Mouse (Mus musculus): ENCODE results near the gene Sh3bgrl2. TPM values are rescaled to one million over a fixed set of nuclear protein-coding genes. Genes with fewer than 3 reads are reported as not detected.

The Sh3bgrl2 gene
- total and polyA plus RNA-seq, 2 experiments from 2014 or later = 6.8 to 9.0 TPM

- 12% methylated on average over 8 of the region's 8 CpGs for WGBS
- H3K36me3 ChIP-seq (ENCODE audit: insufficient read depth) = no peaks in the 10 kb centered on the region
- ATAC-seq = peak; percentile 27; the same call in 1 of the 2 replicates
- peak overlapping the region; percentile 42 for H3K4me2 ChIP-seq (ENCODE audit: low read depth)
- peak overlapping the region; percentile 17; the same call in 1 of the 2 replicates for H3K4me3 ChIP-seq (ENCODE audit: low read depth, low read length)
- H3K4me1 ChIP-seq (ENCODE audit: insufficient read depth) = no peaks in the 10 kb centered on the region
- H3K9me3 ChIP-seq (ENCODE audit: low read length) = no peaks in the 10 kb centered on the region
- 0 out of 2 replicates have a peak overlapping the region, but pooled peaks have one; percentile 19 for H3K9ac ChIP-seq
- H3K27me3 ChIP-seq (ENCODE audit: insufficient read depth, low read length) = no peaks in the 10 kb centered on the region
- DNase-seq = no peak
- TF ChIP-seq CTCF (IDR thresholded peaks at IDR 0.05; ENCODE audit: low read depth) = no peak
- peak overlapping the region; percentile 60; the same call in 1 of the 2 replicates for H3K27ac ChIP-seq (ENCODE audit: low read depth, low read length)
Measured at GRCm38 (mm10) chr9:83656960-83657651, 109.0 kb downstream of the Sh3bgrl2 start.

GRCm38 (mm10) chr9:83657652-83658002 lies 109.5 kb downstream of the Sh3bgrl2 start:
- Histone ChIP-seq H3K4me2 (ENCODE audit: low read depth) (peak overlapping the region; percentile 42), H3K27me3 (ENCODE audit: insufficient read depth, low read length) (no peaks in the 10 kb centered on the region), H3K4me1 (ENCODE audit: insufficient read depth) (no peaks in the 10 kb centered on the region), H3K9me3 (ENCODE audit: low read length) (no peaks in the 10 kb centered on the region), H3K36me3 (ENCODE audit: insufficient read depth) (no peaks in the 10 kb centered on the region), H3K9ac (0 out of 2 replicates have a peak overlapping the region, but pooled peaks have one; percentile 19), H3K27ac (ENCODE audit: low read depth, low read length) (peak overlapping the region; percentile 60; the same call in 1 of the 2 replicates), H3K4me3 (ENCODE audit: low read depth, low read length) (peak overlapping the region; percentile 17; the same call in 1 of the 2 replicates)
- TF ChIP-seq CTCF (IDR thresholded peaks at IDR 0.05; ENCODE audit: low read depth) = no peak
- ATAC-seq = peak; percentile 95
- peak; percentile 65 for DNase-seq
- 25% methylated on average over 6 of the region's 6 CpGs for WGBS

- H3K27me3 ChIP-seq (ENCODE audit: insufficient read depth, low read length) = no peaks in the 10 kb centered on the region
- H3K4me1 ChIP-seq (ENCODE audit: insufficient read depth) = no peaks in the 10 kb centered on the region
- H3K9ac ChIP-seq = no peak overlapping the region
- no peak overlapping the region for H3K4me3 ChIP-seq (ENCODE audit: low read depth, low read length)
- no peak for DNase-seq
- TF ChIP-seq CTCF (IDR thresholded peaks at IDR 0.05; ENCODE audit: low read depth) = no peak
- H3K27ac ChIP-seq (ENCODE audit: low read depth, low read length) = no peak overlapping the region
- no peaks in the 10 kb centered on the region for H3K36me3 ChIP-seq (ENCODE audit: insufficient read depth)
- no peaks in the 10 kb centered on the region for H3K9me3 ChIP-seq (ENCODE audit: low read length)
- WGBS = 94% methylated on average over 2 of the region's 2 CpGs
- no peak overlapping the region for H3K4me2 ChIP-seq (ENCODE audit: low read depth)
- no peak for ATAC-seq
Measured at GRCm38 (mm10) chr9:83659081-83659480, 111.0 kb downstream of the Sh3bgrl2 start.

- Histone ChIP-seq H3K4me2 (ENCODE audit: low read depth) (no peak overlapping the region), H3K4me3 (ENCODE audit: low read depth, low read length) (no peak overlapping the region), H3K9ac (no peak overlapping the region), H3K36me3 (ENCODE audit: insufficient read depth) (no peaks in the 10 kb centered on the region), H3K27ac (ENCODE audit: low read depth, low read length) (no peak overlapping the region), H3K4me1 (ENCODE audit: insufficient read depth) (no peaks in the 10 kb centered on the region), H3K9me3 (ENCODE audit: low read length) (no peaks in the 10 kb centered on the region), H3K27me3 (ENCODE audit: insufficient read depth, low read length) (no peaks in the 10 kb centered on the region)
- no peak for DNase-seq
- no peak for ATAC-seq
- TF ChIP-seq CTCF (IDR thresholded peaks at IDR 0.05; ENCODE audit: low read depth) = no peak
- 57% methylated on average over 5 of the region's 5 CpGs for WGBS
Measured at GRCm38 (mm10) chr9:83661811-83662210, 113.7 kb downstream of the Sh3bgrl2 start.

- Histone ChIP-seq H3K4me1 (ENCODE audit: insufficient read depth) (no peaks in the 10 kb centered on the region), H3K36me3 (ENCODE audit: insufficient read depth) (no peaks in the 10 kb centered on the region), H3K4me3 (ENCODE audit: low read depth, low read length) (peak overlapping the region; percentile 38), H3K27ac (ENCODE audit: low read depth, low read length) (peak overlapping the region; percentile 86), H3K27me3 (ENCODE audit: insufficient read depth, low read length) (no peaks in the 10 kb centered on the region), H3K9ac (peak overlapping the region; percentile 63), H3K9me3 (ENCODE audit: low read length) (no peaks in the 10 kb centered on the region), H3K4me2 (ENCODE audit: low read depth) (peak overlapping the region; percentile 53)
- no peak for TF ChIP-seq CTCF (IDR thresholded peaks at IDR 0.05; ENCODE audit: low read depth)
- WGBS = 6% methylated on average over 25 of the region's 33 CpGs
- DNase-seq (peak; percentile 76), ATAC-seq (peak; percentile 67)
Measured at GRCm38 (mm10) chr9:83663981-83664897, 116.1 kb downstream of the Sh3bgrl2 start.

GRCm38 (mm10) chr9:83664951-83665350 lies 116.8 kb downstream of the Sh3bgrl2 start:
- DNase-seq (peak; percentile 66), ATAC-seq (peak; percentile 66)
- Histone ChIP-seq H3K9me3 (ENCODE audit: low read length) (no peaks in the 10 kb centered on the region), H3K36me3 (ENCODE audit: insufficient read depth) (no peaks in the 10 kb centered on the region), H3K9ac (peak overlapping the region; percentile 63), H3K27me3 (ENCODE audit: insufficient read depth, low read length) (no peaks in the 10 kb centered on the region), H3K27ac (ENCODE audit: low read depth, low read length) (peak overlapping the region; percentile 86), H3K4me3 (ENCODE audit: low read depth, low read length) (peak overlapping the region; percentile 38), H3K4me2 (ENCODE audit: low read depth) (peak overlapping the region; percentile 53), H3K4me1 (ENCODE audit: insufficient read depth) (no peaks in the 10 kb centered on the region)
- no peak for TF ChIP-seq CTCF (IDR thresholded peaks at IDR 0.05; ENCODE audit: low read depth)
- 13% methylated on average over 8 of the region's 8 CpGs for WGBS
